Mouse (Mus musculus) T-helper 2 cell (primary cell): ENCODE measurements at regions not wholly inside any gene's neighbourhood (a gene's known extent, or its start where the extent isn't known, plus 50 kb on each side); places are given as distances from the start of the nearest gene placed in this dataset.

Source experiments
- in situ Hi-C: fragments of 300-600 bp; cut with MboI, MseI; formaldehyde crosslinking; loops from one replicate; pipeline ENCODE4 v1.15.1; 2025; ENCODE audit warnings: high pct_unique_total_duplicates

DNA sequence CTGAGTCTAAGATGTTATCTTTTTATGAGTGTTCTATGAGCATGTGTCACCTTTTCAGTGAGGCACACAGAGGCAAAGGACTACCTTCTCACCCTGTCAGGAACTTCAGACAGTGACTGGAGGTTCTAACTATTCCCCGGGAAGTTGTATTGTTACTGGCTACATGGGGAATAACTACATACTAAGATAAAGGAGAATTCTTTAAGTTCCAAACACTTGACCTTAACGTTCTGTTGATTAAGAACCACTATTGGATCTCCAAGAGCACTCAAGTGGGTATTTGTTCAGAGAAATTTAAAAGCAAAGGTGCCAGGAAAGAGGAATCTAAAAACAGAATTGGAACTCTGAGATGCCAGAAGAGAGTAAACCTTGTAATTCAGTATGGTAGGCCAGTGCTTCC, 139.5 kb upstream of the Nrp1 start:
- in situ Hi-C loops: no loop called here

DNA sequence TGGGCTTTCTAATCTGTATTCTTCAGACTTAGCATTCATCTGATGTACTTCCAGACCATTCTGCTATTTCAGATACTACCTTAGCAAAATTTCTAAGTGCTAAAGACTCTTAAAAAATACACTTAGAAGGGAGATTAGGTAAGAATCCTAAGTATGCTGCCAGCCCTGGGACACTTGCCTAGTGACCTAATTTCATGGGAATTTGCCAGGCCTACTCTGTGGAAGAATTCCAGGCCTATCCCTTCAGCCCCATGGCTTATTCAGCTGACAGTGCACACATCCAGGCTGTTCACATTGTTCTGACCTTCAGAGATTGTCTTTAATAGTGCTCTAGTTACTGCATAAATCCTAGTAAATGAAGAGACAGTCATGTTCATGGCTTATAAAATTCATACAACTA, 138.9 kb upstream of the Nrp1 start:
- in situ Hi-C loops: no loop called here

DNA sequence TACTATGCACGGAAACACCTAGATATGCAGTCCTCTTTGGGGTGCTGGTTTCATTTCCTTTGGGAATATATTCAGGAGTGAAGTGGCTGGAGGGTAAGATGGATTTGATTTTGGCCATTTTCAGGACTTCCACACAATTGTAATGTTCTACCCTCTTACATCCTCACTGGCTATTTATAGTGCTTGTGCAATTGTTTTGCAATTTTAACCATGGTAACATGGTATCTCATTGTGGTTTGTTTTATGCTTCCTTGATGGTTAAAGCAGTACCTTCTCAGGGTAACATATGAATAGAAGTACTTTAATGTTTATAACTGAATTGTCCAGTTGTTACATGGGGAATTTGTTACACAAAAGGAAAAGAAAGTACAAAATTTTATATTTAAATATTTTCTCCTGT, 135.3 kb upstream of the Nrp1 start:
- in situ Hi-C loops: no loop called here

- in situ Hi-C loops: no loop called here
Observed at GRCm38 (mm10) chr8:128223522-128223921, 134.9 kb upstream of the Nrp1 start.

DNA sequence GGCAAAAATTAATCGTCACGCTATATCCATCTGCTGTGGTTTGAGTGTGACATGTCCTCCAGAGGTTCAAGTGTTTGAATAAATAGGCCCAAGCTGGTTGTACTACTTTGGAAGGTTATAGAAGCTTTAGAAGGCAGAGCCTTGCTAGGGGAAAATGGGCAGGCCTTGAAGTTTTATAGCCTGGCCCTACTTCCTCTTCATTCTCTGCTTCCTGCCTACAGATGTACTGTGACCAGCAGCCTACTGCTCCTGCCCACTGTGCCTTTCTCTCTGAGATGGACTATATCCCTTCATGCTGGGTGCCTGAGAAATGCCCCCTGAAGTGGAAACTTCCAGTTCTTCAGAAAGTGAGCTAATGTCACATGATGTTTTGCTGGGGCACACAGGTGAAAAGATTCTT, 133.3 kb upstream of the Nrp1 start:
- in situ Hi-C loops: no loop called here

DNA sequence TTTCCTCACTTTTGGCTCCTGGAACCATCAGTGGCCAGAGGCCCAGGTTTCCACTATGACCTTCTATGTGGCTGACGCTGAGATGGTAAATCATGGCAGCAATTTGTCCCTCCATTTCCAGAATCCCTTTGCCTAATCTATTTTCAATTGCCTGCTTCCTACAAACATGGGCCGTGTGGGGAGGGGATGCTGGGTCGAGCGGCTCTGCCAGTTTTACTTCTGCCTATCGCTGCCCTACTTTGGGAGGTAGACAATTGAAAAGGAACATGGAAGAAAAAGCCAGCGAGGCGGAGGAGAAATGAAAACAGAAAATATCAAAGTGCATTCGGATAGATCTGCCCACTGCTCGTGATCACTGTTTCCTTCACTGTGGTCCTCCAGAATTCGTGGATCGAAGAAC, 123.3 kb upstream of the Nrp1 start:
- in situ Hi-C loops: no loop called here

DNA sequence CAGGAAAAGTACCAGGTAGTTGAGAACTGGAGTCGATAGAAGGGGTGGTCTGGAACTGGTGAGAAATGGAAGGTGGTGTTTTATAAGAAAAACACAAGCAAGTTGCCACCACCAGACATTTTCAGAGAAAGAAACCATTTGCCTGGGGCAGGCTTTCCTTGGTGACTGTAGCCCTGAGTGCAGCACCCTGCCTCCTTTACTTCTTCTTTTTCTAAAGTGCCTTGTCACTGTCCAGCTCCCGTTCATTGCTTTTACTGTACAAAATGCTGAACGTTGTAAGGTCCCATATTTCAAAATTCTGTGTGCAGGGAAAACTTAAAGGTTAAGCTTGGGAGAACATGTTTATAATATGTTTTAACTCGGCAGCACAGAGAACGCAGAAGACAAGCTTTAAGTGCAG, 122.9 kb upstream of the Nrp1 start:
- in situ Hi-C loops: no loop called here

GRCm38 (mm10) chr8:128236097-128236496, 122.3 kb upstream of the Nrp1 start:
- in situ Hi-C loops: no loop called here

GRCm38 (mm10) chr8:128238948-128239347, 119.5 kb upstream of the Nrp1 start:
- in situ Hi-C loops: no loop called here

- in situ Hi-C loops: no loop called here
Observed at GRCm38 (mm10) chr8:128239783-128240182, 118.6 kb upstream of the Nrp1 start.

- in situ Hi-C loops: no loop called here
Observed at GRCm38 (mm10) chr8:128241200-128241599, 117.2 kb upstream of the Nrp1 start.

- in situ Hi-C loops: no loop called here
Observed at GRCm38 (mm10) chr8:128242465-128243251, 115.7 kb upstream of the Nrp1 start.

- in situ Hi-C loops: no loop called here
Observed at GRCm38 (mm10) chr8:128251723-128252122, 106.7 kb upstream of the Nrp1 start.

DNA sequence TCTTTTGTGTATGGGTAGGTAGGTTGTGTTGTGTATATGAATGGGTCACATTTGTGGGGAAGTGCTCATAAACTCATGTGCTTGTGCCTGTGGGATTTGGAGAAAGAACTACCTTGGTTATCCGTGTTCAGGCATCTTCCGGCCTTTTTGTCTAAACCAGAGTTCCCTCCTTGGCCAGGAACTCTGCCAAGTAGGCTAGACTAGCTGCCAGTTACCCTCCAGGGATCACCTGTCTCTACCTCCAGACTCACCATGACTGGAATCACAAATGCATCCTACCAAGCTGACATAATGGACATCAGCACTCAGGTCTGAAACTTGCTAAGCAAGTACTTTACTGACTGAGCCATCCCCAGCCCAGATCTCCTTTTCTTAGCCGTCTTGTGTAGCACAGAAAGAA, 97.6 kb upstream of the Nrp1 start:
- in situ Hi-C loops: no loop called here

DNA sequence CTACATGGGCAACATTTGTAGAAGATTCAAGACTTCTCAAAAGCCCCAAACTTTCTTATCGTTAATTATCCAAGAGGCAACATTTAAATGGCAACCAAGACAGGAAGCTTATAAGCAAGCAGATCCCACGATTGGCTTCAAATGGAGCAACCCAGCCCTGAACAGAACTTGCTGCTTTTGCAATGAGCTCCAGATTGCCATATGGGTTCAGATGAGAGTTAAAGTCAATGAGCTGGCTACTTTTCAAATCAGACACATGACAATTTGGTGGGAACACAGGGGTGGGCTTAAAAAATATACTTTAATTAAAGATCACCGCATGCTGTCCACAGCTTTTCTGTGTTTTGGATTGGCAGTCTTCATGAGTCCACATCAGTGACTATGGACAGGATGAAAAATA, 97.0 kb upstream of the Nrp1 start:
- in situ Hi-C loops: no loop called here

GRCm38 (mm10) chr8:128263251-128263947, 95.0 kb upstream of the Nrp1 start:
- in situ Hi-C loops: no loop called here

- in situ Hi-C loops: loop anchor here (5.0 kb wide), 1 partner anchor 95 kb away; no protein-coding TSS in a partner anchor
Observed at GRCm38 (mm10) chr8:128267261-128267660, 91.1 kb upstream of the Nrp1 start.

- in situ Hi-C loops: loop anchor here (5.0 kb wide), 1 partner anchor 96 kb away; no protein-coding TSS in a partner anchor
Observed at GRCm38 (mm10) chr8:128268010-128268409, 90.4 kb upstream of the Nrp1 start.

GRCm38 (mm10) chr8:128269546-128269945, 88.9 kb upstream of the Nrp1 start:
- in situ Hi-C loops: loop anchor here (5.0 kb wide), 1 partner anchor 97 kb away; no protein-coding TSS in a partner anchor

- in situ Hi-C loops: no loop called here
Observed at GRCm38 (mm10) chr8:128272866-128273344, 85.5 kb upstream of the Nrp1 start.

- in situ Hi-C loops: no loop called here
Observed at GRCm38 (mm10) chr8:128276475-128276874, 81.9 kb upstream of the Nrp1 start.

- in situ Hi-C loops: no loop called here
Observed at GRCm38 (mm10) chr8:128282802-128283201, 75.6 kb upstream of the Nrp1 start.

- in situ Hi-C loops: no loop called here
Observed at GRCm38 (mm10) chr8:128283365-128283764, 75.0 kb upstream of the Nrp1 start.
